Mouse (Mus musculus): ENCODE results near the gene Colgalt1.

- TF ChIP-seq CTCF (IDR thresholded peaks at IDR 0.05; ENCODE audit: control insufficient read depth, insufficient read depth, insufficient replicate concordance, low read depth, low read length) (no peak), POLR2A (IDR thresholded peaks at IDR 0.05; ENCODE audit: control insufficient read depth, low read depth, low read length) (no peak)
These were observed 36.4 kb upstream of the Colgalt1 start for GRCm38 (mm10) chr8:71574426-71574825.

Measured in testis, adult 2 months (tissue).